Mouse (Mus musculus) heart, postnatal 0 days (tissue): Measurements from ENCODE around the gene Mvb12b. TPM values are rescaled to one million over a fixed set of nuclear protein-coding genes. Genes with fewer than 3 reads are reported as not detected.

Source experiments
- ATAC-seq: fragments of 200-750 bp; cut with Nextera tagmentation; 2 replicates; pipeline ENCODE4 v1.8.0; 2017; ENCODE audit warnings: low read depth, moderate number of reproducible peaks, moderate library complexity; ENCODE audit not compliant: insufficient read depth
- DNase-seq: peaks from one replicate; pipeline ENCODE4 v3.0.0-alpha.2; 2016; ENCODE audit warnings: low spot score
- H3K27ac ChIP-seq: fragments of 300-500 bp; sonication (generic); 2 replicates; pipeline ENCODE4 v1.5.1; 2014; ENCODE audit warnings: low read depth, mild to moderate bottlenecking
- H3K27me3 ChIP-seq: fragments of 300-500 bp; sonication (generic); 2 replicates; pipeline ENCODE4 v1.6.1; 2014; ENCODE audit warnings: low read length, mixed read lengths; ENCODE audit not compliant: control insufficient read depth, insufficient read depth
- H3K36me3 ChIP-seq: fragments of 300-500 bp; sonication (generic); replicated peaks from 2 replicates; pipeline ENCODE4 v1.6.1; 2014; ENCODE audit warnings: low read length, mixed read lengths; ENCODE audit not compliant: control insufficient read depth, insufficient read depth
- H3K4me1 ChIP-seq: fragments of 300-500 bp; sonication (generic); 2 replicates; pipeline ENCODE4 v1.6.1; 2014; ENCODE audit warnings: antibody characterized with exemption; ENCODE audit not compliant: control insufficient read depth, insufficient read depth
- H3K4me2 ChIP-seq: fragments of 300-500 bp; sonication (generic); 2 replicates; pipeline ENCODE4 v1.6.1; 2014; ENCODE audit warnings: low read depth, mild to moderate bottlenecking, low read length, moderate library complexity
- H3K4me3 ChIP-seq: fragments of 300-500 bp; sonication (generic); 2 replicates; pipeline ENCODE4 v1.5.1; 2014; ENCODE audit warnings: low read depth, low read length
- H3K9ac ChIP-seq: fragments of 300-500 bp; sonication (generic); replicated peaks from 2 replicates; pipeline ENCODE4 v1.6.1; 2014; ENCODE audit warnings: low read depth, low read length, mixed read lengths
- H3K9me3 ChIP-seq: fragments of 300-500 bp; sonication (generic); replicated peaks from 2 replicates; pipeline ENCODE4 v1.6.1; 2016; ENCODE audit warnings: low read length; ENCODE audit not compliant: control insufficient read depth
- CTCF ChIP-seq: IDR thresholded peaks from 2 replicates; pipeline ENCODE4 v1.5.1; 2016; ENCODE audit warnings: antibody characterized with exemption, control low read depth, low read depth
- EP300 ChIP-seq: IDR thresholded peaks from 2 replicates; pipeline ENCODE4 v1.6.1; 2016; ENCODE audit warnings: antibody characterized with exemption, low read depth
- WGBS: fragments of 180-500 bp; shearing (Covaris S2); extraction: QIAGEN DNeasy Blood & Tissue Kit; methylation state at CpG from one replicate; pipeline ENCODE4 v1.1.7; 2014; 5-methylcytosine and 5-hydroxymethylcytosine counted together
- polyA plus RNA-seq: library from polyadenylated mRNA; unstranded; fragments of >200 nt; fragmentation: Nextera tagmentation; extraction: Ambion mirVana; gene quantifications from 2 replicates; pipeline ENCODE4 v1.2.1, GENCODE M21; 2015
- total RNA-seq: library from RNA; depleted of rRNA; stranded (reverse); fragments of >200 nt; gene quantifications from 2 replicates; pipeline ENCODE4 v1.2.3, GENCODE M21; 2014; ENCODE audit warnings: low replicate concordance

The Mvb12b gene
- total and polyA plus RNA-seq, 2 experiments from 2014 or later: 8.7 to 38.7 TPM

GRCm38 (mm10) chr2:33774106-33774505, 113.6 kb downstream of the Mvb12b start:
- TF ChIP-seq CTCF (no peak), EP300 (no peak)
- ATAC-seq (peak; percentile 41; the same call in 1 of the 2 replicates), DNase-seq (no peak)
- Histone ChIP-seq H3K27ac (peak overlapping the region; percentile 30; the same call in 1 of the 2 replicates), H3K4me3 (no peak overlapping the region), H3K36me3 (peaks cover 20% of the 10 kb centered on the region), H3K9me3 (peaks cover 26% of the 10 kb centered on the region), H3K4me2 (no peak overlapping the region), H3K9ac (no peak overlapping the region), H3K4me1 (no peaks in the 10 kb centered on the region), H3K27me3 (no peaks in the 10 kb centered on the region)
- 49% methylated on average over 4 of the region's 4 CpGs for WGBS

GRCm38 (mm10) chr2:33772439-33772838, 115.3 kb downstream of the Mvb12b start:
- H3K4me2 ChIP-seq: no peak overlapping the region
- 0 out of 2 replicates have a peak, but pooled peaks have one; percentile 27 for ATAC-seq
- 22% methylated on average over 9 of the region's 9 CpGs for WGBS

GRCm38 (mm10) chr2:33771388-33771787, 116.4 kb downstream of the Mvb12b start:
- no peak for ATAC-seq
- H3K36me3 ChIP-seq: no peaks in the 10 kb centered on the region

More at GRCm38 (mm10) chr2:33772439-33772838, 115.3 kb downstream of the Mvb12b start:
- Histone ChIP-seq H3K4me1 (no peaks in the 10 kb centered on the region), H3K4me3 (no peak overlapping the region), H3K27ac (no peak overlapping the region), H3K27me3 (no peaks in the 10 kb centered on the region), H3K36me3 (peaks cover 5% of the 10 kb centered on the region; the same call in 1 of the 2 replicates), H3K9ac (no peak overlapping the region), H3K9me3 (peaks cover 10% of the 10 kb centered on the region)
- no peak for TF ChIP-seq CTCF
- no peak for TF ChIP-seq EP300
- DNase-seq: no peak

GRCm38 (mm10) chr2:33770526-33771130, 117.1 kb downstream of the Mvb12b start:
- TF ChIP-seq CTCF (no peak), EP300 (no peak)

More at GRCm38 (mm10) chr2:33771388-33771787, 116.4 kb downstream of the Mvb12b start:
- DNase-seq: no peak
- Histone ChIP-seq H3K4me1 (no peaks in the 10 kb centered on the region), H3K9ac (no peak overlapping the region), H3K4me3 (no peak overlapping the region), H3K27me3 (no peaks in the 10 kb centered on the region), H3K9me3 (no peaks in the 10 kb centered on the region), H3K4me2 (no peak overlapping the region), H3K27ac (no peak overlapping the region)
- TF ChIP-seq CTCF: no peak
- TF ChIP-seq EP300: no peak
- 92% methylated on average over 10 of the region's 10 CpGs for WGBS

GRCm38 (mm10) chr2:33764476-33764875, 123.3 kb downstream of the Mvb12b start:
- no peak for TF ChIP-seq CTCF
- TF ChIP-seq EP300: no peak
- DNase-seq (no peak), ATAC-seq (no peak)
- WGBS: 60% methylated on average over 7 of the region's 8 CpGs
- no peak overlapping the region for H3K4me2 ChIP-seq
- no peaks in the 10 kb centered on the region for H3K4me1 ChIP-seq
- H3K36me3 ChIP-seq: peaks cover 3% of the 10 kb centered on the region; the same call in 1 of the 2 replicates
- H3K9ac ChIP-seq: no peak overlapping the region
- H3K27ac ChIP-seq: no peak overlapping the region
- no peaks in the 10 kb centered on the region for H3K9me3 ChIP-seq
- H3K4me3 ChIP-seq: no peak overlapping the region
- H3K27me3 ChIP-seq: no peaks in the 10 kb centered on the region

More at GRCm38 (mm10) chr2:33770526-33771130, 117.1 kb downstream of the Mvb12b start:
- no peaks in the 10 kb centered on the region for H3K9me3 ChIP-seq
- WGBS: 93% methylated on average over 4 of the region's 4 CpGs
- DNase-seq (no peak), ATAC-seq (no peak)
- no peak overlapping the region for H3K4me3 ChIP-seq
- H3K27ac ChIP-seq: no peak overlapping the region
- H3K27me3 ChIP-seq: no peaks in the 10 kb centered on the region
- H3K36me3 ChIP-seq: no peaks in the 10 kb centered on the region
- H3K4me2 ChIP-seq: no peak overlapping the region
- no peak overlapping the region for H3K9ac ChIP-seq
- H3K4me1 ChIP-seq: no peaks in the 10 kb centered on the region

- 45% methylated on average over 6 of the region's 6 CpGs for WGBS
- DNase-seq (no peak), ATAC-seq (no peak)
- Histone ChIP-seq H3K9me3 (no peaks in the 10 kb centered on the region), H3K4me1 (no peaks in the 10 kb centered on the region), H3K27me3 (no peaks in the 10 kb centered on the region), H3K4me2 (no peak overlapping the region), H3K27ac (no peak overlapping the region), H3K36me3 (peaks cover 3% of the 10 kb centered on the region; the same call in 1 of the 2 replicates), H3K9ac (no peak overlapping the region), H3K4me3 (no peak overlapping the region)
- TF ChIP-seq EP300: no peak
- TF ChIP-seq CTCF: no peak
Observed at GRCm38 (mm10) chr2:33762210-33762609, 125.5 kb downstream of the Mvb12b start.
